Comparison of ENCODE assay signal across 8 mouse cellular contexts in genomic region chrX:142226542-142226941, GRCm38 (mm10). TPM values are rescaled to one million over a fixed set of nuclear protein-coding genes. Genes with fewer than 3 reads are reported as not detected.
A peak's percentile ranks its signal among the peaks of the same experiment; 100 is the strongest.
DNase-seq lines count a peak whose midpoint lies in the region; ATAC-seq and TF ChIP-seq lines count a peak whose summit lies in the region.

Gene Nxt2 (plus strand): TSS chrX:142226770.

- peak within 1 kb of the TSS in 1 of 2 experiments; percentile 35; a peak in 1 of 4 replicates for H3K27ac ChIP-seq in heart, embryonic 14.5 days (replicated peaks in 1 of 2; ENCODE audit: control insufficient read depth in 1 of 2, insufficient read depth in 1 of 2, low read depth in 2 of 2, low read length in 2 of 2)
- H3K27ac ChIP-seq in forebrain, embryonic 14.5 days (ENCODE audit: low read depth, low read length) = no peak within 1 kb of the TSS
- H3K27ac ChIP-seq in limb, embryonic 13.5 days = no peak within 1 kb of the TSS
- no peak within 1 kb of the TSS for H3K27ac ChIP-seq in stomach, embryonic 14.5 days (ENCODE audit: low read length)

- H3K36me3 ChIP-seq in heart, embryonic 14.5 days (ENCODE audit: control insufficient read depth, insufficient read depth, low read length) = no peaks in the 10 kb centered on the region
- no peaks in the 10 kb centered on the region for H3K36me3 ChIP-seq in forebrain, embryonic 14.5 days (ENCODE audit: control insufficient read depth, insufficient read depth, low read length)
- H3K36me3 ChIP-seq in limb, embryonic 13.5 days = no peaks in the 10 kb centered on the region
- H3K36me3 ChIP-seq in stomach, embryonic 14.5 days (ENCODE audit: control insufficient read depth, insufficient read depth, low read length) = no peaks in the 10 kb centered on the region

- H3K4me2 ChIP-seq in heart, embryonic 14.5 days (ENCODE audit: low read length) = peak within 1 kb of the TSS; percentile 63
- peak within 1 kb of the TSS; percentile 48 for H3K4me2 ChIP-seq in forebrain, embryonic 14.5 days (ENCODE audit: low read length)
- H3K4me2 ChIP-seq in limb, embryonic 13.5 days (replicated peaks) = peak within 1 kb of the TSS; percentile 54
- H3K4me2 ChIP-seq in stomach, embryonic 14.5 days (replicated peaks; ENCODE audit: low read depth, low read length) = peak within 1 kb of the TSS; percentile 36

- H3K9me3 ChIP-seq in heart, embryonic 14.5 days (ENCODE audit: control insufficient read depth, low read length) = no peaks in the 10 kb centered on the region
- no peaks in the 10 kb centered on the region for H3K9me3 ChIP-seq in forebrain, embryonic 14.5 days (replicated peaks; ENCODE audit: control insufficient read depth, low read length)
- H3K9me3 ChIP-seq in limb, embryonic 13.5 days = no peaks in the 10 kb centered on the region
- H3K9me3 ChIP-seq in stomach, embryonic 14.5 days (ENCODE audit: control insufficient read depth, low read depth, low read length) = no peaks in the 10 kb centered on the region

- H3K27me3 ChIP-seq in heart, embryonic 14.5 days (ENCODE audit: control insufficient read depth, insufficient read depth, low read length) = no peaks in the 10 kb centered on the region
- peaks cover 39% of the 10 kb centered on the region for H3K27me3 ChIP-seq in Patski
- H3K27me3 ChIP-seq in forebrain, embryonic 14.5 days (replicated peaks; ENCODE audit: control insufficient read depth, insufficient read depth, low read length) = no peaks in the 10 kb centered on the region
- H3K27me3 ChIP-seq in limb, embryonic 13.5 days = no peaks in the 10 kb centered on the region
- no peaks in the 10 kb centered on the region for H3K27me3 ChIP-seq in stomach, embryonic 14.5 days (ENCODE audit: control insufficient read depth, insufficient read depth, low read length)

- no peak for DNase-seq in heart, postnatal 14 days
- DNase-seq in Patski (ENCODE audit: low read depth, low spot score) = no peak
- DNase-seq in forebrain, embryonic 14.5 days (ENCODE audit: low spot score) = no peak
- no peak for DNase-seq in frontal cortex, postnatal 10 days (ENCODE audit: low spot score in 2 of 2)
- DNase-seq in urinary bladder, postnatal 36 days (ENCODE audit: low spot score in 2 of 2) = no peak

- 81% methylated on average over 14 of the region's 14 CpGs for WGBS in heart, embryonic 14.5 days
- WGBS in forebrain, embryonic 14.5 days = 91% methylated on average over 14 of the region's 14 CpGs
- WGBS in limb, embryonic 13.5 days = 90% methylated on average over 14 of the region's 14 CpGs
- WGBS in stomach, embryonic 14.5 days = 89% methylated on average over 12 of the region's 14 CpGs

- no peak for ATAC-seq in heart, embryonic 14.5 days (ENCODE audit: insufficient number of reproducible peaks, insufficient read depth, low FRiP score, low read depth)
- ATAC-seq in Patski = no peak
- ATAC-seq in forebrain, embryonic 14.5 days = no peak
- no peak for ATAC-seq in limb, embryonic 13.5 days (ENCODE audit: low FRiP score, low read depth)
- no peak for ATAC-seq in stomach, embryonic 14.5 days (ENCODE audit: insufficient number of reproducible peaks, insufficient read depth, low FRiP score, low read depth)

- peak within 1 kb of the TSS; percentile 54; the same call in 1 of the 2 replicates for H3K9ac ChIP-seq in heart, embryonic 14.5 days (ENCODE audit: low read length)
- H3K9ac ChIP-seq in forebrain, embryonic 14.5 days (ENCODE audit: low read length) = no peak within 1 kb of the TSS
- H3K9ac ChIP-seq in limb, embryonic 13.5 days = no peak within 1 kb of the TSS
- no peak within 1 kb of the TSS for H3K9ac ChIP-seq in stomach, embryonic 14.5 days (replicated peaks; ENCODE audit: low read depth, low read length)

- in situ Hi-C loops in Patski (cut with MboI; ENCODE audit: low pct_unique_long_range_greater_than_20kb) = loop anchor here (10.0 kb wide), 1 partner anchor 328 kb away; no protein-coding TSS in a partner anchor

- CTCF ChIA-PET in Patski (lab: Charles Lee) = no interaction called here

- intact Hi-C loops in heart, postnatal 14 days (cut with DNase I) = no loop called here

- H3K4me3 ChIP-seq in heart, embryonic 14.5 days (ENCODE audit: control insufficient read depth in 1 of 2, insufficient read depth in 1 of 2, low read depth in 1 of 2, low read length in 2 of 2) = peak within 1 kb of the TSS; percentile 51 to 80; a peak in 3 of 4 replicates
- H3K4me3 ChIP-seq in forebrain, embryonic 14.5 days (ENCODE audit: low read depth, low read length) = peak within 1 kb of the TSS; percentile 43
- H3K4me3 ChIP-seq in limb, embryonic 13.5 days = peak within 1 kb of the TSS; percentile 55
- peak within 1 kb of the TSS; percentile 41 for H3K4me3 ChIP-seq in stomach, embryonic 14.5 days (ENCODE audit: low read depth, low read length)

- no peak for TF ChIP-seq CTCF in Patski (IDR thresholded peaks at IDR 0.05)

- H3K4me1 ChIP-seq in heart, embryonic 14.5 days (ENCODE audit: control insufficient read depth in 2 of 2, insufficient read depth in 2 of 2, low read length in 2 of 2) = no peaks in the 10 kb centered on the region
- H3K4me1 ChIP-seq in forebrain, embryonic 14.5 days (ENCODE audit: control insufficient read depth, insufficient read depth, low read length) = no peaks in the 10 kb centered on the region
- no peaks in the 10 kb centered on the region for H3K4me1 ChIP-seq in limb, embryonic 13.5 days
- H3K4me1 ChIP-seq in stomach, embryonic 14.5 days (ENCODE audit: control insufficient read depth, insufficient read depth, low read length) = no peaks in the 10 kb centered on the region

- POLR2A ChIA-PET in Patski (lab: Charles Lee) = no interaction called here

RNA-seq across cellular contexts. Expression of gene Nxt2, which starts in this region (rescaled TPM):
- 10.8 and 14.1 TPM in 2 replicates for polyA plus RNA-seq in heart, embryonic 14.5 days (2014; fragmentation: Nextera tagmentation; extraction: Ambion mirVana)
- 1 to 10 TPM; 5.6 to 5.7 TPM for total RNA-seq in heart, postnatal 14 days (2021)
- 13.8 TPM for polyA plus RNA-seq in Patski (2021)
- 27.0 and 28.0 TPM in 2 replicates for polyA plus RNA-seq in forebrain, embryonic 14.5 days (2014; fragmentation: Nextera tagmentation; extraction: Ambion mirVana)
- 12.7 and 13.3 TPM in 2 replicates for polyA plus RNA-seq in limb, embryonic 13.5 days (2015; fragmentation: Nextera tagmentation; extraction: Ambion mirVana)
- polyA plus RNA-seq in stomach, embryonic 14.5 days (2014; fragmentation: Nextera tagmentation; extraction: Ambion mirVana) = 25.7 and 26.2 TPM in 2 replicates
